Mouse (Mus musculus): ENCODE results near the gene Plscr4.

Gene Plscr4

DNA sequence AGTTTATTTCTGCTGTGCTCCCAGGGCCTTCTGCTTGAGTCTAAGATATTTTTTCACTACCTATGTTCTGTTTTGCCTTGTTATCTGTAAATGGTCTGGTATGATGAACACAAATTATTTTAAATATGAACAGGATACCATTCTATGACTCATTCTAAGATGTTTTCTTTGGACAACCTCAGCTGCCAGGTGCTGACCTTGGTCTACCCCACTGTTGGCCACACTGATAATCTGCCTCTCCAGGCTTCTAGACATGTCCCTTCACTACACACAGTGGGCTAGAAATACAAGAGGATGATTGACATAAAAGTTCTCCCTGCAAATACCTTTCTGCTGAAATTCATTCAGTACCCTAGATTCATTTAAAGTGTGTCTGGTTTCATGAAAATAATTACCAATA, 54.5 kb downstream of the Plscr4 start:
- no peak for DNase-seq

GRCm38 (mm10) chr9:92517036-92517435, 59.9 kb downstream of the Plscr4 start:
- peak in 1 of 2 experiments; percentile 37 for DNase-seq

DNA sequence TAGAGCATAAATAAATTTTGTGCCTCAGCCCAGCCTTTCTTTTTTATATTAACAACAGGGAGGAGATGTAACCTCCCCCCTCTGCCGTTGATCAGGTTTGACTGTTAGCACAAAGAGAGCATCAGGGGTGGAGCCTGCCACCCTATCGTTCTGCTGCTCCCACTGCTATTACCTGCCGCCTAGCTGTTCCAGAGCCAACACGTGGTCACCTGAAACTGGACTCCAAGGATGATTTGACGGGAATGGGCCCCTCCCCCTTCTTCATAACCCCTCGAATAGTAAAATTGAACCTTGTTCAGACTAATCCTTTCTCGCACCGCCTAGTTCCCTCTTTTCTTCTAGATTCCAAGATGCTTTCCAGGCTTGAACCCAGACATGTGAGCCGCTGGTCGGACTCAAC, 63.6 kb downstream of the Plscr4 start:
- DNase-seq = no peak

DNA sequence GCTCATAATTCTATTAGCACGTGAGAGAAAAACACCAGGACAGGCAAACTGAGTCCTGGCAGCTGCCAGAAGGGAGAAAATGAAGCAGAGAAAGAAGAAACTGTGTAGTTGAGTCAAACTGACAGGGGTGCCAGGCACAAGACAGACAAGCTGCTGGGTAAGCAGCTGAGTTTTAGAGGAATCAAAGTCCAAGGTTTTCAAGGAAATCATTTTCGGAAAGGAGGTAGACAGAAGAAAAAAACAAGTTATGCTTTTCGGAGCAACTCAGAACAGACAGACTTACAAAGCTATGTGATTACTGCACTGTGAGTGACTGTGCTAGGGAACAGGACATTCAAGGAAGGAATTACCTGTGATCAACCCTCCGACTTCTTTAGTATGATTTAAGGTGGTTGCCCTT, 67.3 kb downstream of the Plscr4 start:
- no peak for DNase-seq

GRCm38 (mm10) chr9:92530055-92530454, 72.9 kb downstream of the Plscr4 start:
- DNase-seq = no peak

DNA sequence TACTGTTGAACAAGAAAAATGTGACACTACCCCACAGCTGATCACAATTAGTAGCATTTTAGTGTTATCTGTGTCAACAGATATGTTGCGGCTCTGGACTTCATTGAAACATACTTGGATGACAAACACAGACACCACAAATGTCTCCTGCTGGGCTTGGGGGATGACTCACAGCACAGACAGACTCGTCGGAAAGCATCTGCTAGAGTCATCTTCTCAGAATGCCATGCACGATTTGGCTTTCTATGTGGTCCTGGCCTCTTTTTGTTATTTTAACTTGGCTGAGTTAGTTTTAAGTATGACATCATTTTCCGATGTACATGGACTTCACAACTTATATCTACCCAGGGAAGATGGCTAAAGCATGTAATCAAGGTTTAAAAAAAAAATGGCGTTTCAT, 80.6 kb downstream of the Plscr4 start:
- DNase-seq = peak in 1 of 2 experiments; percentile 52

GRCm38 (mm10) chr9:92538216-92538615, 81.0 kb downstream of the Plscr4 start:
- DNase-seq = peak in 1 of 2 experiments; percentile 30

Data from cerebellum, postnatal 10 days (tissue).